Mouse (Mus musculus) kidney, adult 2 months (tissue): ENCODE results near the gene Tekt2. TPM values are rescaled to one million over a fixed set of nuclear protein-coding genes. Genes with fewer than 3 reads are reported as not detected.
A peak's percentile ranks its signal among the peaks of the same experiment; 100 is the strongest.

Experiments
- DNase-seq: peaks from one replicate; pipeline ENCODE4 v3.0.0; 2021
- H3K27ac ChIP-seq: fragments of 200-500 bp; 2 replicates; pipeline ENCODE4 v1.5.1; 2012; ENCODE audit warnings: low read depth, low read length, control low read depth, inconsistent platforms; ENCODE audit not compliant: insufficient read depth
- H3K27me3 ChIP-seq: fragments of 200-500 bp; replicated peaks from 2 replicates; pipeline ENCODE4 v1.6.1; 2012; ENCODE audit warnings: mild to moderate bottlenecking, moderate library complexity, low read length, inconsistent platforms; ENCODE audit not compliant: control insufficient read depth, insufficient read depth
- H3K36me3 ChIP-seq: fragments of 200-500 bp; 2 replicates; pipeline ENCODE4 v1.6.1; 2012; ENCODE audit warnings: mild to moderate bottlenecking, moderate library complexity, low read length, inconsistent platforms; ENCODE audit not compliant: control insufficient read depth, insufficient read depth
- H3K4me1 ChIP-seq: fragments of 200-500 bp; 2 replicates; pipeline ENCODE4 v1.6.1; 2011; ENCODE audit warnings: low read length; ENCODE audit not compliant: control insufficient read depth, insufficient read depth
- H3K4me3 ChIP-seq: fragments of 200-500 bp; 2 replicates; pipeline ENCODE4 v1.5.1; 2011; ENCODE audit warnings: mild to moderate bottlenecking, low read depth, low read length, control low read depth; ENCODE audit not compliant: insufficient read depth
- CTCF ChIP-seq: fragments of 200-500 bp; conservative IDR thresholded peaks from 2 replicates; pipeline ENCODE4 v1.5.1; 2011; ENCODE audit warnings: low read depth, mild to moderate bottlenecking, control low read depth, low read length, moderate library complexity, mixed read lengths; ENCODE audit not compliant: insufficient read depth, insufficient read length
- POLR2A ChIP-seq: fragments of 200-500 bp; IDR thresholded peaks from one replicate; pipeline ENCODE4 v1.6.1; 2011; ENCODE audit warnings: low read depth, low read length, control low read depth
- WGBS: fragments of 180-500 bp; shearing (Covaris S2); methylation state at CpG from one replicate; pipeline ENCODE4 v1.1.7; 2018; 5-methylcytosine and 5-hydroxymethylcytosine counted together
- polyA plus RNA-seq: library from polyadenylated mRNA; depleted of rRNA; stranded (reverse); fragments of >200 nt; gene quantifications from 2 replicates; pipeline ENCODE4 v1.2.3, GENCODE M21; 2012

The Tekt2 gene
- polyA plus RNA-seq, 1 experiment = 1.1 TPM

DNA sequence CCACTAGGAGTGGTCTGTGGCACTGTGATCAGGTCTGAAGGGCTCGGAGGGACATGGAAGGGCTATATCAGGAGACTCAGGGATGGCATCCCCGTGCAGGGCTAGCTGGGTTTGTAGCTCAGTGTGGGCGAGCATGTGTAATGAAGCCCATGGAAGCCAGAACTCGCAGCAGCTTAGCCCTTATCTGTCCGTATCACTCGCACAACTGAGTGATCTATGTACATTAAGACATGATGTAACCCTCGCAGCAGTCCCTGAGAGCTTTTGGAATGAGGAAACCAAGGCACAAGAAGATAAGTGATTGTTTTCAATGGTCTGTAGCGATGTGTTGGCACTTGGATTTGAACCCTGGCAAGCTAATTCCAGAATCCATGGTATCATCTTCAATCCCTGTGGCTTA, 41.9 kb downstream of the Tekt2 start:
- Histone ChIP-seq H3K27ac (no peak overlapping the region), H3K4me3 (no peak overlapping the region), H3K27me3 (no peaks in the 10 kb centered on the region), H3K4me1 (no peaks in the 10 kb centered on the region), H3K36me3 (no peaks in the 10 kb centered on the region)
- no peak for TF ChIP-seq CTCF
- TF ChIP-seq POLR2A = no peak
- WGBS = 93% methylated on average over 8 of the region's 8 CpGs
- no peak for DNase-seq

DNA sequence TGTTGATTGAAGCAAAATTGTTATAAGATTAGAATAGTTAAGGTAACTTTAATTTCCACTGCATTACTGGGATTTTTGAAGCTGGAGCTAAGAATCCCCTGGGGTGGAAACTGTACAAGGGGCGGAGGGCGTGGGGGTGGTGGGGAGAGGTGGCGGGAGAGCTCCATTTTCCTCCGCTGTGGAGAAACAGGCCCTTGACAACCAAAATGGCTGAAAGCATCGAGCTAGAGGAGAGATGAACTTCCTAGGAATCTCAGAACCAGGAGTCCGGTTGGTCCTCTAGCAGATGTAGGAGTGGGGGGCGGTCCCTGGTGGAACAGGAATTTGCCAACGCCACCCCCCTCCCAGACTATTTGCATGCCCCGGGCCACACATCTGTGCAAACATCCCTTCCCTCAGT, 43.8 kb downstream of the Tekt2 start:
- TF ChIP-seq CTCF = no peak
- TF ChIP-seq POLR2A = no peak
- Histone ChIP-seq H3K4me3 (no peak overlapping the region), H3K27ac (no peak overlapping the region), H3K4me1 (no peaks in the 10 kb centered on the region), H3K27me3 (no peaks in the 10 kb centered on the region), H3K36me3 (no peaks in the 10 kb centered on the region)
- no peak for DNase-seq
- 74% methylated on average over 9 of the region's 9 CpGs for WGBS

GRCm38 (mm10) chr4:126278961-126279360, 46.5 kb downstream of the Tekt2 start:
- H3K27ac ChIP-seq = no peak overlapping the region
- TF ChIP-seq CTCF (no peak), POLR2A (no peak)

DNA sequence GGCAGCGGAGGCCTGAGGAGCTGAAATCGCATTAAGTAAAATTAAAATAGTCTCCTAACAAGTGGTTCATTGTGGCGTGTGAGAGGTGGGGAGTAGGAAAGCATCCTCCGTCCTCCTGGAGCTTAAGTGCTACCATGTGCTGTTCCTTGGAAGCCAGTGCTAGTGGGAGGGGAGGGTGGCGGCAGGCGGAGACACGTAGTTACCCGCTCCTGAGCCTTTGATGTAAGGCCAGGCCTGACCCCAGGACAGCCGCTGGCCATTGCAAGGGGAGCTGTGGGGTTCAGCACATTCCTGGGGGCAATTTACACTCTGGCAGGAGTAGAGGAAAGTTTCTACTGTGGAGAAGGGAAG, 46.9 kb downstream of the Tekt2 start:
- DNase-seq = no peak
- WGBS = 61% methylated on average over 9 of the region's 9 CpGs
- Histone ChIP-seq H3K27me3 (no peaks in the 10 kb centered on the region), H3K36me3 (no peaks in the 10 kb centered on the region; the same call in 1 of the 2 replicates), H3K27ac (no peak overlapping the region), H3K4me1 (no peaks in the 10 kb centered on the region), H3K4me3 (no peak overlapping the region)
- TF ChIP-seq CTCF (no peak), POLR2A (no peak)

More at GRCm38 (mm10) chr4:126278961-126279360, 46.5 kb downstream of the Tekt2 start:
- WGBS = 73% methylated on average over 9 of the region's 9 CpGs
- Histone ChIP-seq H3K4me3 (no peak overlapping the region), H3K27me3 (no peaks in the 10 kb centered on the region), H3K36me3 (no peaks in the 10 kb centered on the region; the same call in 1 of the 2 replicates), H3K4me1 (no peaks in the 10 kb centered on the region)
- no peak for DNase-seq

DNA sequence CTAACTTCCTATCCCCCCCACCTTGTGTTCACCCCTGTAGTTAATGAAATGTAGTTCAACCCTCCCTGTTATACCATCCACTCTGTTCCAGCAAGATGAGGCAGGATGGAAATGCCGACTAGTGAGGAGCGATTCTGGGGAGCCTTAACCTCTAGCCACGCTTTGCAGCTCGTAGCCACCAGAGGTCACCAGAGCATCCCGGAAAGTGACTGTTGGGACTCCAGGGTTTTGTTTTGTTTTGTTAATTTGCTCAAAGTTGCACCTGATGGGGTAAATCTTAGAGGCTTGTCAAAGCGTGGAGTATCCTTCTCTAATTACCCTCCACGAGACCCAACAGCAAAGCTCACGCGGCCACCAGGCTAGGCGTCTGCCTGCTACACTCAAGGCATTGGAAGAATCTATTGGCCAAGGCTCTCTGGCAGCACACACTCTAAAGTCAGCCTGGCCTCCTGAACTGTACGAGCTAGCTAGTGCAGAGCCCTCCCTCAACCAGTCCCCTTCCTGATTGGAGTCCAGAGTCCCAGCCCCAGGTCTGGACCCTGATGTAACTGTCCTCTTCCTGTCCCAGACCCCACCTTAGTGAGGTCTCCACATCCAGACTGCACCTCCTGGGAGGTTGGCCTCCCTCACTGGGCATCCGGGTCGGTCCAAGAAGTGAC, 47.5 kb downstream of the Tekt2 start:
- peak; percentile 78 for TF ChIP-seq CTCF
- TF ChIP-seq POLR2A = no peak
- no peaks in the 10 kb centered on the region; the same call in 1 of the 2 replicates for H3K36me3 ChIP-seq
- H3K27me3 ChIP-seq = no peaks in the 10 kb centered on the region
- no peak overlapping the region for H3K27ac ChIP-seq
- H3K4me3 ChIP-seq = no peak overlapping the region
- 9% methylated on average over 13 of the region's 13 CpGs for WGBS
- peak; percentile 54 for DNase-seq
- H3K4me1 ChIP-seq = no peaks in the 10 kb centered on the region

DNA sequence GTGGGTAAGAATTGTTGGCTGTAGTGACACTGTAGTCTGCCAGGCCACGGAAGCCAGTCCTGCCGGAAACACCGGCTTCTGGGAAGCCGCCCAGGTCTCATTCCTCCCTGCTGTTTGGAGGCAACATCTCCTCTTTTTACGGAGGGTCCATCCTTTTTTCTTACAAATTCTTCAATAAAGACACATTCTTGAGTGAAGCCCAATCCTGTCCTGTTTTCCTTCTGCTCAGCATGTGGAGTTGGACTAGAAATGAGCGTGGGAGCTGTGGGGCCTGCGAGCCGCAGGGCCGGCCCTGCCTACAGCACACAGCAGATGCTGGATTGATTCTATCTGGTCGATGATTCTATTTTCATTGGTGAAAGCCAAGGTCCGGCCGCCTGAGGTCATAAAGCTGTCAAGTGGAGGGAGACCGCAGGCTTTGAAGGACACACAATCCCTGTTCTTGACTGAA, 49.8 kb downstream of the Tekt2 start:
- no peak overlapping the region for H3K27ac ChIP-seq
- no peak overlapping the region for H3K4me3 ChIP-seq
- TF ChIP-seq POLR2A (no peak), CTCF (no peak)
- H3K4me1 ChIP-seq = no peaks in the 10 kb centered on the region
- 72% methylated on average over 13 of the region's 13 CpGs for WGBS
- no peak for DNase-seq
- H3K27me3 ChIP-seq = no peaks in the 10 kb centered on the region
- no peaks in the 10 kb centered on the region; the same call in 1 of the 2 replicates for H3K36me3 ChIP-seq

DNA sequence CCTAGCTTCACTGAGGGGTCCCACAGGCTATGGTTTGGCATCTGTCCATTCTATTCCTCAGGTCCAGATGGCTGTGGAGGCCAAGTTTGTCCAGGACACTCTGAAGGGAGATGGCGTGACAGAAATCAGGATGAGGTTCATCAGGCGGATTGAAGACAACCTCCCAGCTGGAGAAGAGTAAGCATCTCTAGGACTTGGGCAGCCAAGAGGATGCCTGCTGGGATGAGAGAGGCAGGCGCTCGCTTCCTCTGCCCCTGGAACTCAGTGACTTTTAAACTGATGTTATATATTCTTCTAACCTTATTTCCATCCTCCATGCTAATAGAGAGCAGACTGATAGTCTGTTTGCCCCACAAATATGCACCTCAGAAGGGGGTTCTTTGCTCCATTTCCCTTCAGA, 50.4 kb downstream of the Tekt2 start:
- TF ChIP-seq POLR2A (no peak), CTCF (no peak)
- Histone ChIP-seq H3K4me1 (no peaks in the 10 kb centered on the region), H3K4me3 (no peak overlapping the region), H3K36me3 (no peaks in the 10 kb centered on the region; the same call in 1 of the 2 replicates), H3K27ac (no peak overlapping the region), H3K27me3 (no peaks in the 10 kb centered on the region)
- 90% methylated on average over 4 of the region's 4 CpGs for WGBS
- DNase-seq = no peak
